Mouse (Mus musculus) gastrocnemius, postnatal 36 days (tissue): Measurements from ENCODE around the gene Acp6. TPM values are rescaled to one million over a fixed set of nuclear protein-coding genes. Genes with fewer than 3 reads are reported as not detected.
"Not testable (repeated sequence)": the region's sequence is repeated elsewhere in the genome, so short reads cannot be mapped to it uniquely, and the experiment has no call there.

Source experiments
- DNase-seq, 2 experiments: peaks; one replicate each; pipeline ENCODE4 v3.0.0; 2022
- intact Hi-C: fragments of 180-260 bp; cut with DNase I; formaldehyde crosslinking; loops from one replicate; pipeline ENCODE4 v1.15.1; 2025
- long read RNA-seq, 2 experiments: library from polyadenylated mRNA; stranded (forward); transcript quantifications; one replicate each; pipeline ENCODE4 v2.0.0; 2021
- total RNA-seq, 2 experiments: library from RNA; stranded (reverse); gene quantifications; 2 replicates each; pipeline ENCODE4 v1.2.3; 2021

Gene Acp6
- total RNA-seq, result 10 to 100 TPM; 20.5 to 20.6 TPM
- long read RNA-seq, experiment 1, transcript Acp6-201 (10 exons, 1,754 nt), result major isoform, 21 of 28 reads
- long read RNA-seq, experiment 1, partial matches to known transcripts, result 2 of 28 reads
- long read RNA-seq, experiment 1, other reads (novel, unspliced or antisense), result 1 of 28 reads
- long read RNA-seq, experiment 2, transcript Acp6-201 (10 exons, 1,754 nt), result major isoform, 21 of 35 reads
- long read RNA-seq, experiment 2, transcript Acp6-208 (1 exons, 3,291 nt), result minor isoform, 10 of 35 reads
- long read RNA-seq, experiment 2, partial matches to known transcripts, result 3 of 35 reads
- long read RNA-seq, experiment 2, other reads (novel, unspliced or antisense), result 0 of 35 reads

DNA sequence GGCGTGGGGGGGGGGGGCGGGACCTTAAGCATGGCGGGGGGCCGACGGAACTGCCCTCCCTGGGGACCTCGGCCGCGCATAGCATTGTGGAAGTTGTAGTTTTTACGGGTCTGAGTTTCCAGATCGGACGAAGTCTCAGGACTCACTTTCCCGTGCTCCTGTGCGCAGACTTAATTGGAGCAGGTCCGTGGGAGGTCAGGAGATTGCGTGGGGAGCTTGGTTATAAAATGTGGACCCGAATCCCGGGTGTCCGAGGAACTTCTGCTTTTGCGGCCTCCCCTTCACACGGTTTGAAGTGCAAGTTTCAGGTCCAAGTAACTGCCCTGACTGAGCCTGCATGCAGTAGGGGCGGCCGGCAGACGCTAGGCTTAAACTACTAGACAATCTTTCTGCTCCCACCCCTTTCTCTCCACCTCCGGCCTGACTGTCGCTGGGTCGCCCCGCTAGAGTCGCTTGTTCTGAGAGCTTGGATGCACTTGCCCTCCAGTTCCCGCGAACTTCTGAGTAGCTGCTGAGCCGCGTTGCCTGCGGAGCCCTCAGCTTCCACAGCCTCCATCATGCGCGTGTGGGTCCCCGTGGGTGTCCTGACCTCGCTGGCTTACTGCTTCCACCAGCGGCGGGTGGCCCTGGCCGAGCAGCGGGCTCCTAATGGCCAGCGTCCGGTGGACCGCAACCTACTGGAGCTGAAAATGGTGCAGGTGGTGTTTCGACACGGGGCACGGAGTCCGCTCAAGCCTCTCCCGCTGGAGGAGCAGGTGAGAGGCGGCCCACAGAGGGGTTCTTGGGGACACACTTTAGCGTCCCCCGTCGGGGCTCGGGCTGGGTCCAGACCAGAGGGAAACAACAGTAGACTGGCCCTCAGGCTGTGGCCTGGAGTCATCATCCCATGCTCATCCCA lies at the start of gene Acp6:
Gene Acp6, plus strand, starts transcription at position 167 of the 898 bp plus-strand sequence.
- DNase-seq, result peak; percentile 87 to 88
- intact Hi-C loops, result no loop called here

DNA sequence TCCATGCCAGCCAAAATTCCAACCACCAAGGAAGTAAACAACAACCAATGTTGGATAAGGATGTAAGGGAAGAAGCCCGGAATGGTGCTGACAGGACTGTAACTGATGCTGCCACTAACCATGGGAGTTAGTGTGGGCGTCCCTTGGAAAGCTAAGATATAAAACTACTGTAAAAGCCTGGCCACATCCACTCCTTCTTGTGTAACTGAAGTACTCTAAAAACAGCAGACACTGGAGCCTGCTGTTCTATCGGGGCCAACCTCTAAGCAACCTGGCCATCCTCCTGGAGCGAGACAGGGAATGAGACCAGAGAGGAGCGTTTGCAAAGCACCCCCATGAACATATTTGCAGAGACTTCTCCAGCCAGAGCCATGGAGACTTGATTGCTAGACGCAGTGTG lies 41.1 kb upstream of the Acp6 start:
- no peak for DNase-seq
- intact Hi-C loops, result no loop called here

DNA sequence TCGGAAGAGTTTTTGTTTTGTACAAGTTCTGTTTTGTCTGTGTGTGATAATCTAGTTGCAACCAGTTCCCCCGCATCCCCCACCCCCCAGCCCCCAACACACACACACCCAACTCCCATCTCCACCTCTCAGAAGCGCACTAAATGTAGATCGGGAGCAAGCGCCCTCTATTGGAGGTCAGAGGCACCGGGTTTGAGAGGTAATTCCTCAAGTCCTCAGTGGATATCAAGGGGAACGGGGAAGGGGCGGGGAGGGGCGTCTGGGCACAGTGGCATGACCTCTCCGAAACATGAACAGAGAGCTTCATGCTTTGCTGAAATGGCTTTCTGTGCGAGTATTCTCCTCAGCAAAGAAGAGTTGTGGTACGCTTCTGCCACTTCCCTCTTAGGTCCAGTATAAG lies 40.3 kb upstream of the Acp6 start:
- no peak for DNase-seq
- intact Hi-C loops, result no loop called here

DNA sequence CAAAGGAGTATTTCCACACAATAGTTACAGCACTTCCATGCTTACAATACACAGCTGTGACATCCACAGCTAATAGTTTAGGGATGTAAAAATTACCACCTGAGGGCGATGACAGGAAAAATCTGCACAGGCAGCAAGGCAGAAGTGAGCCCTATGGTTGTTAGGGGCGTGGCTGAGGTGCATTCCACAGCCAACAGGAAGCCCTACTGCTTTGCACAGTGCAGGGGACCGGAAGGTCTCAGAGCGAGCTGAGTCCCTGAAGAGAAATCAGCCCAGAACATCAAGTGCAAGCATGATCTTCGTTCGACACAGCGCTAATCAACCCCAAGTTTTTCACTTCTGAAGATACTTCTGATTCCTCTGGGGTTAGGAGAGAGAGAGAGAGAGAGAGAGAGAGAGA lies 34.4 kb upstream of the Acp6 start:
- intact Hi-C loops, result no loop called here
- DNase-seq, result no peak

DNA sequence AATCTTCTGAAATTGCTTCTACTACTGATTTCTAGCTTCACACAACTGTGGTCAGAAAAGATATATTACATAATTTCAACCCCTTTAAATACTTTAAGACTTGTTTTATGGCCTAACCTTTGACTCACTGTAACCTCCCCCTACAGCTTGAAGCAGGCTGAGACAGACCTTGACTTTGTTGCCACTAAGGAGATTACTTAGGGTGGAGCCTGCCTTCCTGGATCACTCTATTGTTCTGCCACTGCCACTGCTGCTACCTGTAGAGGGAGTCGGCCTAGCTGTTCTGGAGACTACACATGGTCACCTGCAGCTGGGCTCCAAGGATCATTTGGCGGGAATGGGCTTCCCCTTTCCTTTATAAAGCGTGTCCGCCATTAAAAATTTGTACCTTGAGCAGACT lies 29.2 kb upstream of the Acp6 start:
- no peak for DNase-seq
- intact Hi-C loops, result no loop called here

DNA sequence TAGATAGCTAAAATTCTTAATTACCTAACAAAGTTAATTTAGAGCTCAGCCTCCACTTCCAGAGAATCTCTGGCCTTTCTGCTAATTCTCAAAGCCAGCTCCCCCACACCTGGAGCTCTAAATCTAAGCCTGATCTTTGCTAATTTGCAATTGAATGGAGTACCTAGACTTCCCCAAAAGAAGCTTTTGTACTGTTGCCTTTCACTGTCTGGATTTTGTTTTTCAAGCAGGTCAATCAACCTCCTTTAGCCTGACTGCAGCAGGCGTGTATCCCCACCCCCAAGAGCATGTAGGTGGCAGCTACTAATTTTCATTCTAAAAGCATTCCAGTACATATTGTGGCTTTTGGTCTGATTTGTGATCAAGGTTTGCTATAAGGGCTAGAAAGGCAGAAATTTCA lies 20.9 kb upstream of the Acp6 start:
- DNase-seq, intact Hi-C loops: not testable (repeated sequence)

DNA sequence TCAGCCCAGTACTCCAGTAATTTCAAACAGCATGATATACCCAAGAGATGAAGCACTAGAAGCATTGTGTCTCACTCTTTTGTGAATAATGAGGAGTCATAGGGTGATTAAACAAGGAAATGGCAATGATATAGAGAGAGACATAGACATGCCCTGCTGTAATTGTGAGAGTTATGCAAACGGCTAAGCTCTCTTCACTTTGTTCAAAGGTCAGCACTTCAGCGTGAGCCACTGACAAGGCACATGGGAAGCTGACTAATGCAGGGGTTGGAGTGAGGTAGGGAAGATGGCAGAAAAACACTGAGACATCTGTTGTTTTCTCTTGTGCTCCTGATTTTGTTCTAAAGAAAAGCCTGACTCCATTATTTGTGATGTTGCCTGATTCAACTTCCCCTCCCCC lies 7.5 kb upstream of the Acp6 start:
- intact Hi-C loops, result no loop called here
- no peak for DNase-seq

DNA sequence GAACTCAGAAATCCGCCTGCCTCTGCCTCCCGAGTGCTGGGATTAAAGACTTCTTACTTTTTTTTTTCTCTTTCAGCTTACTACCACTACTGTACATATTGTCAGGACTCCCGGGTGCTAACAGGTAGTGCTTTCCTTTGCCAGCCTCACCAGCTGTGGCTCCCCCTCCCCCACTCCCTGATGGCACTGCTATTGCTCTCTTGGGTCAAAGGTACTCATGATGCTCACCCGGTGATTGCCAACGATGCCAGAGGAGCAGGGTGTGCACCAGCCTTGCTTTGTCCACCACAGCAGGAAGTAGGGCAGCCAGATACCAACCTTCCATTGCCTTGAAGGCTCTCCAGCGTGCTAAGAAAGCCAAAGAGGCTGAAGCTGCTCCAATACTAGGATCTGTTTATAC lies 2.1 kb upstream of the Acp6 start:
- intact Hi-C loops, result no loop called here
- no peak for DNase-seq

DNA sequence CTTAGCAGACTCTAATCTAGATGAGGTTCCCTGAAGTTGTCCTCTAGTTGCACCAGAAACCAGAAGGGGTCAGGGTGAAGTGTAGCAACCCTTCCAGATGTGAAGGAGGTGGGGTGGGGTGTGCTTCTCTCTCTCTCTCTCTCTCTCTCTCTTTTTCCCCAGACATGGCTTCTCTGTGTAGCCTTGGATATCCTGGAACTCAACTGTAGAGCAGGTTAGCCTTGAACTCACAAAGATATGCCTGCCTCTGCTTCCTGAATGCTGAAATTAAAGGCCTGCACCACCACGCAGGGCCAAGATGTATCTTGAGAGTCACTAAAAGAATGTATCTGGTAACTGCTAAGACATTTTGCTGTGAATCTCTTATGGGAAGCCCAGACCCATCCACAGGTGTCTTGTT lies 1.3 kb upstream of the Acp6 start:
- no peak for DNase-seq
- intact Hi-C loops, result no loop called here

DNA sequence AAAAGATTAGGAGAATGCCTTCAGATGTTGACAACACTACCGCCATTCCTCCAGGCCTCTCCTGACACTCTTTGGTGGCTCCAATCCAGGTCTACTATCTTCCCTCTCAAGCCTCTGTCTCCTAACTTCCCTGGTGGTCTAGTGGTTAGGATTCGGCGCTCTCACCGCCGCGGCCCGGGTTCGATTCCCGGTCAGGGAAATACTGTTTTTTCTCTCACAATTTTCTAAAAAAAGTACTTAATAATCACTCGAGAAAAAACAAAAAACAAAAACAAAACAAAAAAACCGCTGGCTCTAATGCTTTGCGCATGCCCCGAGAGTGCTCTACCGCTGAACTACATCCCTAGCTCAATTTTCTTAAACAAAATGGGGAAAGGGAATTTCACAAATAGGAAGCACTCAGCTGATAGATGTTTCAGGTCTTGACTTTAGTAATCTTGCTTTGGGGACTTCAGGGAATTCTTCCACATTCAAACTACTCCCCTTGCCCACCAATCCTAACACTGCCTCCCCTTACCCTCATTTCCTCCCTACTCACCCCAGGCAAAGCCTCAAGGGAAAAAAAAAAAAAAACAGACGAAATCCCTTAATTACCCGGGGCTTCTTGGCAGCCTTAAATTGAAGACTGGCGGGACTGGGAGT lies 498 bp upstream of the Acp6 start:
- peak; percentile 74 to 76 for DNase-seq
- intact Hi-C loops, result no loop called here

DNA sequence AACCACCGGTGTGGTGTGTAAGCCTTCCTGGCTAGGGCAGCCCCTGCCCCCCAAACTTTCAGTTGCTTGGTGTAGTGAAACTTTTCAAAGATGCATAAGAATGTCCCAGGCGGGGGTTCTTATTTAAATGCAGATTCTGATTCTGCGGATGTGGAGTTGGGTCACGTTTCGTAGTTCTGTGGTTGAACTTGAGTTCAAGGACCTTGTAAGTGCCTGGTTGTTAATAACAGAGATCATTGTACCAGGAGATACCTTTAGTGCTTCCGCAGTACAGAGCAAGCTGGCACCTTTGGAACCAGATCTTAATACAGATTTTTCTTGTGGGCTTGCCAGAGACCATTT lies 903 bp downstream of the Acp6 start:
- DNase-seq, result no peak
- intact Hi-C loops, result no loop called here

DNA sequence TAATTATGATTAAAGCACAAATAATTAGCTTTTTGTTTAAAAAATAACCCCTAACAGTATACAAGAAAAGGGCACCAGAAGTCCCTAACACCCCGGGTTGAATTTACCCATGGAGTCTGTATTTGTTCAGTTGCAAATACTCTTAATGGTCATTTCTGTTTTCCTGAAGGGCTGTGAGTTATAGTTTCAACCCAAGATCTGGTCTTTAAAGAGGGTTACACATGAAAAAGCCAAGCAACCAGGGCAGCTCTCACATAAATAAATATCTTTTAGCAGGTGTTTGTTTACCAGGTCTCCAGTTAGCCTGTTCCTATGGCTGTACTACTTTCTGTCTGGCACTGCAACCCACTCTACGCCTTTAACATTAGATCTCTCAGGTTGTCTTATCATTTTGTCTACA lies 1.4 kb downstream of the Acp6 start:
- intact Hi-C loops, result no loop called here
- no peak for DNase-seq

DNA sequence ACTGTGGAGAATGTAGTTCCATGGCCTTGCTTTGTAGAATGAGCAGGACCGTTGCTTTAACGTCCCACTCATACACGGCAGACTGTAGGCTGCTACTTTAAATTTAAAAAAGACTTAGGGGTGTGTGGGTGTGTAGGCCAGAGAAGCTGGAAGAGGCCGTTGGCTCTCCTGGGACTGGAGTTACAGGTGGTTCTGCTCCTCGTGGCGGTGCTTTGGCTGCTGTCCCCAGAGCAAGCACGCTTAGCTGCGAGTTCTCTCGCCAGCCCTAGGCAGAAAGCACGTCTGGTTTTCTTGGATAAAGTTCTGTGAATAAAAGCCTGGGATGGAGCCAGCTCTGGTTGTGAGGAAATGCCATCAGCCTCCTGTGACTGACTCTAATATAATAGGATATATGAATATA lies 2.3 kb downstream of the Acp6 start:
- intact Hi-C loops, result no loop called here
- no peak for DNase-seq

DNA sequence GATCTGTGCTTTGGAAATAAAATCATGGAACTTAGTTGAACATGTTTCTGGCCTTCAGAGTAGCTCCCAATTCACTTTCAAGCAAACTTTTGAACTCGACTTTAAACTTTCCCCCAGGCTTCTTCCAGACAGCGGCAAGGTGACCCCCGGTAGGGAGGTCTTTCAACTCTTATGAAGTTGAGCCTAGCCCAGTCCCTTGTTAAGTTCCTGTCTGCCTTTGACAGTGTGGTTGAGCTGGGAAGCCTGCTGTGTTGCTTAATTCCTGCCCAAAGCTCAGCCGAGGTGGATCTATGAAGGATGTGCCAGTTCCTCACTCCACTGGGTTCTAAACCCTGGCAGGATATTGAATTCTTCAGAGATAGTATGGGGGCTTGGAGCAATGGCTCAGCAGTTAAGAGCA lies 3.2 kb downstream of the Acp6 start:
- no peak for DNase-seq
- intact Hi-C loops, result no loop called here

DNA sequence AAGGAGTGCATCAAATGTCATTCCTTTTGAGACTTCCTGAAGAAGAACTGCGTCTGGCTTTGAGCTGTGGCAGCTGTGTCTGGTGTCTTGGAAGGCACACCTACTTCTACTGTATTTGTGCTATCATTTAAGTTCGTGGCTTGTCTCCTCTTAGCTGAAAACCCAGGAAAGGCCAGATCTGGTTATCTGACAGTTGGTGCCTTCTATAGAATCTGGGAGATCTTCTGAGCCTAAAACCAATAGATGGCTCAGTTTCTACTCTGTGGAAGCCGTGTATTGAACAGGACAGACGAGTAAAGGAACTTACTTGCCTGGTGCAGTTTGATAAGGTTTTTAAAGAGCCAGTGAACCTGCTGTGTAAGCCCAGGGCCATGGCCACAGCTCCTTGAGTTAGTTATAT lies 5.9 kb downstream of the Acp6 start:
- DNase-seq, result no peak
- intact Hi-C loops, result no loop called here

DNA sequence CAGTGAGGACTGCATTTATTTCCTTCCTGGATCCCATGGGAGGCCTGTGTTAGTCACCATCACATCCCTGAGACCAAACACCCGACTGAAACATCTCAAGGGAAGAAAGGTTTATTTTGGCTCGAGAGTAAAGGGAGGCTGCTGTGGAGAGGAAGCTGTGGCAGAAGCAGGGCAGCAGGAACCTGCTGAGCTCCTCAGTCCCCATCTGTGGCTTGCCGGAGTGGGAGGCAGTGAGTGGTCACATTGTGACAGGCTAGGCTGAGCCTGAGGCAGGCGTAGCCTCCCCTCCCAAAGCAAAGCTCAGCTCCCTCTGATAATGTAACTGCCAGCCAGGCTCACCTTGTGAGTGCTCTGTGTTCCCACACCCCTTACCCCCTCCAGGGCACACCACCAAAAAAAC lies 8.5 kb downstream of the Acp6 start:
- intact Hi-C loops, result no loop called here
- DNase-seq, result no peak

DNA sequence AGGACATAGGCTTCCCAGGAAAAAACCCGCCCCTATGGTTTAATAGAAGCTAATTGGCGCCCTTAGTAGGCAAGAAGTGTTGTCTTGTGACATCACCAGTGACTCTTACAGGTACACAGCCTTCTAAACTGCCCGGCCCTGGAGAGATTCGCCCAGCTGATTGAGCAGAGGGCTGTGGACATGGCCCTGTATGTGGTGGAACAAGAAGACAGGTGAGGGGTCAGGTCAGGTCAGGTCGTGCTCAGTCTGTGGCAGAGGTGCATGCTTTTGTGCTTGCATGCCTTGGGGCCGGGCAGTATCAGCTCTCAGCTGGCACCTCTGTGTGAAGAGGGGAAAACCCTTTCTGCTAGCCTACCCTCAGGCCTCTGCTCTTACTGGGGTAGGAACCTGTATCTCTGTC lies 13.0 kb downstream of the Acp6 start:
- no peak for DNase-seq
- intact Hi-C loops, result no loop called here

DNA sequence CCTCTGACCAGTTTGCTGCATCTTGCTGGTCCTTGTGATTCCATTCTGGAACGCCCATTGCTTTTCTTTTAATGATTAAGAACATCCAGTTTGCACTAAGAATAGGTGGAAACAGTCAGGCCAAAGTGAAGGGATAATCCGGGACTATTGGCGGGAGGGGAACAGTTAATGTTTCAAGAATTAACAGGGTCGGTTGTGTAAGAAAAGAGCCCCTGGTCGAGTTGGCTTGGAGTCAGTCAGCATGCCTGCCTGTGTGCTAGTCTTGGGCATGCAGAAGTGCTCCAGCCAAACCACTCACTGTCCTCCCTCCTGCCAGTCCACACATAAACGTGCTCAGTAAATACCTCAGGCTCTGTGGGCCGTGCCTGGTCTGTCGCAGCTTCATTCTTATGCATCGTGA lies 13.7 kb downstream of the Acp6 start:
- intact Hi-C loops, result no loop called here
- DNase-seq, result no peak

DNA sequence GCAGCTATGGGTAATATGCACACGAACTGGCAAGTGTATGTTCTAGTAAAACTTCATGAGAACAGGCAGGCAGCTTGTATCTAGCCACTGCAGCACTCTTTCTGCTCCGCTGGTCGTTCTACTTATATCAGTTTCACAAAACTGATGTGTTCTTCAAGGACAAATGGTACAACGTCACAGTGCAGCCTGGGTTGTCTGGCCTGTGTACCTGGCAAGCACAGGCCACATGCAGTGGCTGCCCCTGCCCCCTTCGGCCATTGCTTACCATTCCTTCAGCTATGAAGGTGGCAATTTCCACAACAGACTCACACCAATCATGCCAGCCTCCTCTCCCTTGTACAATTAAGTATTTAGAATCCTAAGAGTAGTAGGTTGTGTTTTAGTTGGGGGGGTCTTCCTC lies 14.1 kb downstream of the Acp6 start:
- intact Hi-C loops, result no loop called here
- DNase-seq, result no peak

DNA sequence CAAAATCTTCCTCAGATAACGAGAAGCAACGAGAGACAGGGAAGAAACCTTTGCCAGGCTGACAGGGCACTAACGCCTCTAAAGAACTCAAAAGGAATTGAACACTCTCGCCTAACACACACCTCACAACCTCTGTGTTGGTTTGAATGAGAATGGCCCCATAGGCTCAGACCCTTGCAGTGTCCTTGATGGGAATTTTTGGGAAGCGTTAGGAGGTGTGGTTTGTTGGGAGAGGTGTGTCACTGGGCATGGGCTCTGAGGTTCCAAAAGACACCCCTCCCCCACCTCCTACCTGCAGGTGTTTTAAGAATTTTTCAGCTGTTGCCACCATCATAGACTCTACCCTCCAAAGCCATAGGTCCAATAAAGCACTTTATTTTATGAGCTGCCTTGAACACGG lies 20.3 kb downstream of the Acp6 start:
- no peak for DNase-seq
- intact Hi-C loops, result no loop called here

DNA sequence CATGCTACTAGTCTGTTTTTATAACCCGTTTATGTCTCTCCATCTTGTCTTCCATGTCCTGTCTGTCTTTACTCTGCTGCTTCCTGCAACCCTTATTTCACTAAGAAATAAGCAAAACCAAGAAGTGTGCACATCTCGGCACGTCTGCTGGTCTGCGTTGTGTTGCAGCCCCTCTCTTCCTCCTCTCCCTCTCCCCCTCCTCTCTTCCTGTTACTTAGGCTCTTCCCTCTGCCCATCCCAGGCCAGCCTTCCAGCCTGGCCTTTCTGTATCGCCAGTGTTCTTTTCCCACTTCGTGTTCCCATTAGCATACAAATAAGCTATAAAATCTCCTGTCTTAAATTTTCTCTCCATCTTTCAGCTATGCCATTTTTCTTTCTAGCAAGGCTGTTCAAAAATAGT lies 21.9 kb downstream of the Acp6 start:
- no peak for DNase-seq
- intact Hi-C loops, result no loop called here

DNA sequence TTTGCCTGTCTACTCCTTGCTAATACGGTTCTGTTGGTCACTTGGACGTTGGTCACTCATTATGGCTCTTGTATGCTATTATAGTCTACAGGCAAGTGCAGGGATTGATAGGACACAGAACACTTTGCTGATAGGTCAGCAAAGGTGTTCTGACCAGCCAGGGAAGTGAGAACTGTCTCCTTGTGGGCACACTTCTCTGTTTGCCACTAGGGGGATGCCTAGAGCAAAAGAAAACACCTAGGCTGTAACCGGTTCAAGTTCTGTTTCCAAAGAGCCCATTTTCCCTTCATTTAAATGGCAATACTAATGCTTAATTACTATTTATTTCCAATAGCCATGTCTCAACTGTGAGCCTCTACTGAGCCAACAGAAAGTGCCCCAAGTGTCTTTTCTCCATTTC lies 25.2 kb downstream of the Acp6 start:
- intact Hi-C loops, result loop anchor here (2.0 kb wide), 2 partner anchors 107 to 247 kb away; no protein-coding TSS in a partner anchor
- DNase-seq, result no peak
